Mouse (Mus musculus): ENCODE measurements at regions not wholly inside any gene's neighbourhood (a gene's known extent, or its start where the extent isn't known, plus 50 kb on each side); places are given as distances from the start of the nearest gene placed in this dataset.

GRCm38 (mm10) chr16:51675988-51676387, 355.0 kb upstream of the Cblb start:
- no peak for DNase-seq (ENCODE audit: low spot score)

DNA sequence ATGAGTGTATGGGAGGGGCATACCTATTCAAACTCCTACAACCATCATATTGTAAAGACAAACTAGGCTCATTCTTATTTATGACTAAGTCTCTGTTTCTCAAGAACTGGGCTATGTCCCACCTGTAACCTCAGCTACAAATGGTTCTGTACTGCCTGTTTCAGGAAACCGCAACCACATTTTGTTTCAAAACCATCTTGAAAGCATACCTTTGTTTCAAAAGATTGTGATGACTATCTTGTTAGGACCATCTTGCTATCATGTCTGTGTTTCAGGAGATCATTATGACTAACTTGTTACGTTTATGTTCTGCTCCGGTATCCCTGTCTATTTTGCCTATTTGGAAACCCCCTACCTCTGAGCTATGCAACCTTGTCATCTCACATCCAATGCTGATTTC, 340.2 kb upstream of the Cblb start:
- no peak for DNase-seq (ENCODE audit: low spot score)

- DNase-seq (ENCODE audit: low spot score): no peak
Observed at GRCm38 (mm10) chr16:51705026-51705425, 326.0 kb upstream of the Cblb start.

DNA sequence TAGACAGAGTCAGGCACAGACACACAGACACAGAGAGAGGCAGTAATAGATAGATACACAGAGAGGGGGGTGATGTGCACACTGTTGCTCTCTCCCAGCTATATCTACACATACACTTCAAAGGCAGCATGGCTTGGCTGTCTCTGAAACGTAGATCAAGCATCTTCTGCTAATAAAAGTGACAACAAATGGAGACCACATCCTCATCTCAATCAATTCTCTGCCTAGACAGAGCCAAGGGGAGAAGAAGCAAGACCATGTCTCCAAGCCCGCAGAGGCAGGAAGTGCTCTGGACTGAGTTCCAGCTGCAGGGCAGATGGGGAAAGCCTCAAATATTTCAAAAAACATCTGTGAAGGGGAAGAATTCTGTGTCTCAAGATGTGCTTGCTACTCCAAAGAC, 312.3 kb upstream of the Cblb start:
- no peak for DNase-seq (ENCODE audit: low spot score)

DNA sequence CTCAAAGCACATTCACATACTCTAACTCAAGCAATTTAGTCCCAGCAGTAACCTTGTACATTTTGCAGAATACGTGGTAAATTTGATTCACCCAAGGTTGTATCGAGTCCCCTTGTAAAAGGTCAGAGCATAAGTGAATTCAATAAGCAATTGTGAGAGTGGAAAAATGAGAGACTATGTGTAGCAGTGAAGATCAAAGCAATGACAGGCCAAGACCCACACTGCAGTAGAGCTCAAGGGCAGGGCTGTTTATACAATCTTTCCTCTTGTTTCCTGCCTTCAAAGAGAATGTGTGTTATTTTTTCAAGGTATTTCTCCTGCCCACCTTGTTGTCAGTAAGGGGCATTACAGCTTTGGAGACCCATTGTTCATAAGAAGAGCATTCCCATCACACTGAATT, 311.4 kb upstream of the Cblb start:
- DNase-seq (ENCODE audit: low spot score): no peak

GRCm38 (mm10) chr16:51722682-51723081, 308.3 kb upstream of the Cblb start:
- DNase-seq (ENCODE audit: low spot score): no peak

GRCm38 (mm10) chr16:51741875-51742274, 289.1 kb upstream of the Cblb start:
- DNase-seq (ENCODE audit: low spot score): no peak

DNA sequence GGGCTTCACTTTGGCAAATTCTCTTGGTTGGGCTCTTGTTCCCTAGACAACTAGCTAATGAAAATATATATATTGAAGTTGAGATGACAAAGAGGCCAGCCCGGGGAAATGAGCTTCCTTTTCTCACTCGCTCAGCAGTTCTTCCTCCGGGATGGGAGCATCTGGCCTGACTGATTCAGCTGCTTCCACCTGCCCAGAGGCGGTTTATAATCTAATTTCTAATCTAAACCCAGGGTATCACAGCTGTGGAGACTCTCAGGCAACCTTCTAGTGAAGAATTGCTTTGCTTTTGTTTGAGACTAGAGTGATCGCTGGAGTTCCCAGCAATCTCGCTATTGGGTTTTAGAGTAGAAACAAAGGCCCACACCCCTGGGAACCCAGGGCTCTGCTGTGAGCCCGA, 279.1 kb upstream of the Cblb start:
- DNase-seq (ENCODE audit: low spot score): no peak

- DNase-seq (ENCODE audit: low spot score): no peak
Observed at GRCm38 (mm10) chr16:51758361-51759227, 272.4 kb upstream of the Cblb start.

DNA sequence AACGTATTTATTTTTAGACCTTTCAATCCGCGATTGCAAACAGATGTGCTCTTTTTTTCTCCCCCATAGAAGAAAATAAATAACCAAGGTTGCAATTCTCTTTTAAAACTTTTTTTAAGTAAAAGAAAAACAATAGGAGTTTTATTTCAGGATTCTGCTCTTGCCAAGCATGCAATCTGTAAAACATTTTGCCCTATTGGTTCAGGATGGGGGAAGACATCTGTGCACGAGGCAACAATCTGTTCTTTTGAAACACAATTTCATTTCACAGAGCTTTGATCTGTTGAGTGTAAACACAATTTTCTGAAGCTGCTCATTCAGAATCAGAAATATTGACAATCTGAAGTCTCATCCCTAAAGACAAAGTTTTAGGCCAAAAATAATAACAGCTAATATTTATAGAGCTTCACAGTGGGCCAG, 271.8 kb upstream of the Cblb start:
- no peak for DNase-seq (ENCODE audit: low spot score)

DNA sequence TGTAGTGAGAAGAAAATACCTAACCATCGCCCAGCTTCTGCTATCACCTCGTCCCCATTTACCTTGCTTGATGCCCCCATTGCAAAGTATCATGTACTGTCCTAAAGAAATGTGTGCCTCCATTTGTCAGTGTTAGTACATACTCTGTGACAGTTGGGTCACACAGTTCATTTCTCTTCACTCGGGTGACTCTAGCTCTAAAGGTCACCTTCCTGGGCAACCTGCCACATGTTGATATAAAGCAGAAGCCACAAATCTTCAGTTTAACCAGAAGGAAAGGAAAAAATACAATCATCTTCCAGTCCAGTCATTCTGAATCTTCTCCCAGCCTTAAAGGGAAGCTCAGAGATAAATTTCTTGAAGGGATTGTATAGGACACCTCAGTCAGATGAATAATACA, 263.5 kb upstream of the Cblb start:
- no peak for DNase-seq (ENCODE audit: low spot score)

DNA sequence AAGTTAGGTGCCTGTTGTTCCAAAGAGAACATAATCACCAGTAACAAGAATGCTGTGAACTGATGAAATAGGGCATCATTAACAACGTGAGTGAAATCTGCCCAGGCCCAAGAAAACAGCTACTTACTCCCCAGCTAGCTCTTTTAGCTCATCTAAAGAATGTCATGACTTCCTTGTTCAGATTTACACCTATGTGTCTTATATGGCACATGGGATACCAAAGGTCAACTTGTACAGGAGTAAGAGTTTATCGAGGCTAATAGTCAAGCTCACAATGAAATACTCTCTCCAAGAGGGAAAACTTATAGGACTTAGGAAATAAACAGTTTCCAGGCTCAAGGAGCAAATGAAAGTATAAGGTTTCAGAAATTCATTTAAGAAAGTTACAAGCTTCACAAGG, 252.1 kb upstream of the Cblb start:
- no peak for DNase-seq (ENCODE audit: low spot score)

DNA sequence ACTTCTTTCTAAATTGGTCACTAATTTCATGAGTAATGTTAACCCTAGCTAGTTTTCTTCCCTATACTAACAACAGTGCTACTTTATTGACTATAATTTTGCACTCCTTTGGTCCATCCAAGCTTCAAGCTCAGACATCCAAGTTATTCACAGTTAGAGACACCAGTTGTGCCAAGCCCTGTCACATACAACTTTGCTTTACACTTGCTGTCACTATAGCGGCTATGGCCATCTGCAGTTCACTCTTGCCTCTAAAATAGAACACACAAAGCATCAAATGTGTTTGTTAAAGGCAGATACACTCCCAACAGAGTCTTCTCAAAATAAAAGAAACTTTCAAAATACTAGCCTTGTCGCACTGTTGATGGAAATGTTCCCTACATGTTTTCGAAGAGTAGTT, 236.0 kb upstream of the Cblb start:
- no peak for DNase-seq (ENCODE audit: low spot score)

DNA sequence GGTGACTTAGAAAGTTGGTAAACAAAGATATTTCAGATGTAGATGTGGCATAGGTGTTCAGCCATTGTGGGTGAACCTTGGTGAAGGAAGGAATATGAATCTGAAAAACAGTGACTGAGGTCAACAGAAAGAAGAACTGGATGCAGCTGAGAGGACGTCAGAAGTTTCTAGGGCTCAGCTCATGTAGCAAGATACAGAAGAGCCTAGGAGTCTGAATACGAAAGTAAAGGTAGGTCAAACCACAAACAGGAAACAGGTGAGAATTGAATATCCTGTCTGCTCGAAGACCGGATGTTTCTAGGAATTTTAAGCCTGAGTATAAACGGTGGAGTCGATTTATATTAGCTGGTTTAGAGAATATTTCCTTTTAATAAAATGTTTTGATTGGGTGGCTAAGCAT, 223.7 kb upstream of the Cblb start:
- DNase-seq (ENCODE audit: low spot score): no peak

DNA sequence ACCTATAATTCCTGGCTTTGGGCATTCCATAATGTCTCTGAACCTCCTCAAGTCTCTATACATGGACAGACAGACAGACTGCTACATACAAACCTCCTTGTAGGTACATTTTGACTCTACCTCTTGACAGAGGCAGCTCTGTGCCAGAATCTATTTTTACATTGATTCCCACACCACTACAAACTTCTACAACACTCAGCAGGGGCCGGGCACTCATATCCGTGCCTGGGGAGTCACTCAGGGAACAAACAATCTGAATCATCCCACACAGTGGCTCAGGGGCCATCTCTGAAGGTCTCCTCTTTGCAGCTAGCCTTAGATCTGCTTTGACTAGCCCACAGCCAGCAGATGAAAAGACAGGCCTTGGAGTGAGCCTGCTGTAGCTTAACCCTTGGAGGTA, 221.9 kb upstream of the Cblb start:
- DNase-seq (ENCODE audit: low spot score): no peak

GRCm38 (mm10) chr16:51811073-51811472, 220.0 kb upstream of the Cblb start:
- no peak for DNase-seq (ENCODE audit: low spot score)

GRCm38 (mm10) chr16:51842770-51843169, 188.3 kb upstream of the Cblb start:
- no peak for DNase-seq (ENCODE audit: low spot score)

DNA sequence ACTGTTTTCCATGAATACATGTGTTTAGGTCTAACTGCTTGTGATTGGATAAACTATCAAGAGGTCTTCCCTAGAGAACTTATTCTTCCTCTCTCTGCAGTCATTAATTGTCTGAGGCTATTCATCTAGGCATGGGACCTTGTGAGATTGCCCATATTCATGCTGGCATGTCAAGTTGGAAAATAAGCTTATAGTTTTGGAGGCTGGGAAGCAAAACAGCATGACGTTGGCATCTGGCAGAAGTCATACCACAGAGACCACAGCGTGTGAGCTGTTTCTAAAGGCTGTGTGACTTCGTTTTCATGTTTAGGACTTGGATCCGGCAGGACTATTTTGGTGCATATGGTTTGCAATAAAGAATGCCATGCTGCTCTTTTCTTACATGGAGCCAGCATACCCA, 185.5 kb upstream of the Cblb start:
- DNase-seq (ENCODE audit: low spot score): no peak

- no peak for DNase-seq (ENCODE audit: low spot score)
Observed at GRCm38 (mm10) chr16:51880711-51881110, 150.3 kb upstream of the Cblb start.

DNA sequence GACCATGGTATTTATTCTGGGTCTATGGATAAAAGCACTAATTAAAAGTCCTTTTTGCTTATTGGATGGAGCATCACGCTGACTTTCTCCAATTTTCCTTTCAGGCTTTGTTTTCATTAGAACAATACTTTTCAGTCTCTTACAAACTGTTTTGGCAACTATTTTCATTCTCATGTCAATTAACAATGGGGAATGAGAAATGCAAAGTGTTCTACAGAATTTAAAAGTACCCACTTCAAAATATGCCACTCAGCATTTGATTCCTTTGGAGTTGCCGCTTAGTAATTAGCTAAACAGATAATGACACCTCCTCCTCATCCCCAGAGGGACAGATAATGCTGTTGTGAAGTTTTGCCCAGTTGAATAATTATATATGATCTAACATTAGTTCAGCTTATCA, 149.9 kb upstream of the Cblb start:
- no peak for DNase-seq (ENCODE audit: low spot score)

- no peak for DNase-seq (ENCODE audit: low spot score)
Observed at GRCm38 (mm10) chr16:51883813-51884212, 147.2 kb upstream of the Cblb start.

- no peak for DNase-seq (ENCODE audit: low spot score)
Observed at GRCm38 (mm10) chr16:51887496-51887895, 143.5 kb upstream of the Cblb start.

DNA sequence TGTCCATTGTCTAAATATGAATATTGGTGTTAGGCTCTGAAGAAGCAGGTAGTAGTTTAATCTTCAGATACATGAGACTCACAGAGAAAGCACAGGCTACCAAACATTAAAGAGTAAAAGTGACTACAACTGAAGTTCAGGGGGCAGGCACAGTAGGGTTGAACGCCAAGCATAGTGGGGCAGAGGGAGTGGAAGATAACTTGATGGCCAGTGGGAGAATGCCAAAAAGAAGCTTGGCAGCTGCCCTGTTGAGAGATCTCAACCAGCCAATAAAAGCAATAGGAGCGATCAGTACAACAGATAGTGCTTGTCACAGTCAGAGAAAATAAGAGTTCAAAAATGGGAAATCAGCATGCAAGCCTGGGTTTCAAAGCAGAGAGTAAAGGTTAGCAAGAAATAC, 125.4 kb upstream of the Cblb start:
- no peak for DNase-seq (ENCODE audit: low spot score)

DNA sequence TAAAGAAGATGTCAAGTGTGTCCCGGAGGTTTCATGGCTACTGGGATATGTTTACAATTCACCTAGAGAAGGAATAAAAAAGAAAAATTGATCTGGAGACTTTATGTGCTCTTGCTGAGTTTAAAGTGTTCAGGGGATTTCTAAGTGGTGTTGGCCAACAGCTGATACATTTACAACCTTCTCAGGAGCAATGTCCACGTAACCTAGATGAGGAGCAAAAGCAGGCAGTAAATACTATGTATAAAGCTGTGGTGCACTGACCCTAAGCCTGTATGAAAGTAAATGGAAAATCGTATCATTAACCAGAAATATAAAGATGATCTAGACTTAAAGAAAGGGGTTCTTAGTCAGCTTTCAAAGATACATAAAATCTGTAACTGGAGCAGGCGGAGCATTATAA, 124.3 kb upstream of the Cblb start:
- DNase-seq (ENCODE audit: low spot score): no peak

Data from testis, postnatal 14 days (tissue).